Mouse (Mus musculus) midbrain, embryonic 12.5 days (tissue): ENCODE measurements around the gene H2-DMa. TPM values are rescaled to one million over a fixed set of nuclear protein-coding genes. Genes with fewer than 3 reads are reported as not detected.

Experiments
- ATAC-seq: fragments of 200-750 bp; cut with Nextera tagmentation; 2 replicates; pipeline ENCODE4 v1.8.0; 2017; ENCODE audit warnings: low read depth, moderate TSS enrichment, moderate library complexity; ENCODE audit not compliant: low FRiP score
- H3K27ac ChIP-seq: fragments of 300-500 bp; sonication (generic); replicated peaks from 2 replicates; pipeline ENCODE4 v1.5.1; 2016; ENCODE audit warnings: mild to moderate bottlenecking
- H3K27me3 ChIP-seq: fragments of 300-500 bp; sonication (generic); 2 replicates; pipeline ENCODE4 v1.6.1; 2016; ENCODE audit warnings: mild to moderate bottlenecking
- H3K36me3 ChIP-seq: fragments of 300-500 bp; sonication (generic); 2 replicates; pipeline ENCODE4 v1.6.1; 2016
- H3K4me1 ChIP-seq: fragments of 300-500 bp; sonication (generic); 2 replicates; pipeline ENCODE4 v1.6.1; 2016
- H3K4me2 ChIP-seq: fragments of 300-500 bp; sonication (generic); replicated peaks from 2 replicates; pipeline ENCODE4 v1.6.1; 2016; ENCODE audit warnings: mild to moderate bottlenecking, moderate library complexity
- H3K4me3 ChIP-seq: fragments of 300-500 bp; sonication (generic); 2 replicates; pipeline ENCODE4 v1.5.1; 2016; ENCODE audit warnings: mild to moderate bottlenecking
- H3K9ac ChIP-seq: fragments of 300-500 bp; sonication (generic); replicated peaks from 2 replicates; pipeline ENCODE4 v1.6.1; 2016; ENCODE audit warnings: mild to moderate bottlenecking, moderate library complexity
- H3K9me3 ChIP-seq: fragments of 300-500 bp; sonication (generic); 2 replicates; pipeline ENCODE4 v1.6.1; 2016; ENCODE audit warnings: mild to moderate bottlenecking
- WGBS: fragments of 180-500 bp; shearing (Covaris S2); methylation state at CpG from one replicate; pipeline ENCODE4 v1.1.7; 2016; 5-methylcytosine and 5-hydroxymethylcytosine counted together
- polyA plus RNA-seq: library from polyadenylated mRNA; unstranded; fragments of >200 nt; fragmentation: Nextera tagmentation; extraction: Ambion mirVana; gene quantifications from 2 replicates; pipeline ENCODE4 v1.2.1, GENCODE M21; 2016

The H2-DMa gene
- polyA plus RNA-seq, 1 experiment from 2014 or later, result 9.8 TPM

- ATAC-seq, result no peak
- Histone ChIP-seq H3K36me3 (no peaks in the 10 kb centered on the region), H3K9ac (no peak overlapping the region), H3K27ac (no peak overlapping the region), H3K9me3 (peaks cover 8% of the 10 kb centered on the region; the same call in 1 of the 2 replicates), H3K27me3 (peaks cover 20% of the 10 kb centered on the region; the same call in 1 of the 2 replicates), H3K4me1 (no peaks in the 10 kb centered on the region), H3K4me3 (no peak overlapping the region), H3K4me2 (no peak overlapping the region)
- WGBS, result 46% methylated on average over 13 of the region's 13 CpGs
These were observed 51.6 kb downstream of the H2-DMa start for GRCm38 (mm10) chr17:34170877-34171498.

DNA sequence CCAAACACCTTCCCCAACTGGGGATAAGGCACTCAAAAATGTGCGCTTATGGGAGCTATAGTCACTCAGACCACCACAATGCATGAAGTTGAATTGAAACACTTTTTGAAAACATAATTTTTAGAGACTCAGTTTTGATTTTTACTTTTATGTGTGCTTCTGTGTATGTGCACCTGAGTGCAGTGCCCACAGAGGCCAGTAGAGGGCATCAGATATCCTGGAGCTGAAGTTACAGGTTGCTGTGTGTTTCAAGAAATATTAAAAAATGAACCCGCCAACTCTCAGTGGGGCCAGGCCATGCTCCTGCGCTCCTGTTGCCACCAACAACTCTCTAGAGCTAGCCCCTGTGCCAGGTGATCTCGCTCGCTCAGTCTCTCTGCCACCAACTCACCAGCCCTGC, 53.2 kb downstream of the H2-DMa start:
- no peak overlapping the region for H3K9ac ChIP-seq
- H3K4me3 ChIP-seq, result no peak overlapping the region
- H3K36me3 ChIP-seq, result no peaks in the 10 kb centered on the region
- no peaks in the 10 kb centered on the region for H3K4me1 ChIP-seq
- peaks cover 20% of the 10 kb centered on the region; the same call in 1 of the 2 replicates for H3K27me3 ChIP-seq
- WGBS, result 93% methylated on average over 5 of the region's 5 CpGs
- no peak overlapping the region for H3K4me2 ChIP-seq
- H3K27ac ChIP-seq, result no peak overlapping the region
- no peak for ATAC-seq
- peaks cover 12% of the 10 kb centered on the region; the same call in 1 of the 2 replicates for H3K9me3 ChIP-seq

DNA sequence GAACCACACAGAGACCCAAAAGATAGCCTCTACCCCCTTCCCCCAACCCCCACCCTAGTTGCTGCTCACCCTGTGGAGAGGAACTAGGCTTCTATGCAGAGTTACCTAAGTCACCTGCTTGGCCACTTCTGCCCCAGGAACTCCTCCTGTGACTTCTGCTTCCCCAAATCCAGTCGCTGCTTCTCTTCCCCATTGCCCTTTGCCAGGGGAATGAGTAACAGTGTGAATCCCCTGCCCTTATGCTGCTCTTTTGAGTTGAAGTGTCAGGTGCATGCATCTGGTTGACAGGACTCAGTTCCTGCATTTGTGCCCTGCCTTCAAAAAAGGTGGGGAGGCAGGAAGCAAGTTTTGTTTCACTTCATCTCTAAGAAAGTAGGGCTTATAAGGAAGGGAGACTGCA, 54.7 kb downstream of the H2-DMa start:
- Histone ChIP-seq H3K4me3 (no peak overlapping the region), H3K27ac (no peak overlapping the region), H3K4me2 (no peak overlapping the region), H3K27me3 (peaks cover 14% of the 10 kb centered on the region; the same call in 1 of the 2 replicates), H3K4me1 (no peaks in the 10 kb centered on the region), H3K9ac (no peak overlapping the region), H3K9me3 (peaks cover 14% of the 10 kb centered on the region; the same call in 1 of the 2 replicates), H3K36me3 (no peaks in the 10 kb centered on the region)
- no peak for ATAC-seq
- WGBS, result 73% methylated on average over 1 of the region's 1 CpGs

- 64% methylated on average over 4 of the region's 4 CpGs for WGBS
- no peak for ATAC-seq
- Histone ChIP-seq H3K4me1 (no peaks in the 10 kb centered on the region), H3K9me3 (peaks cover 13% of the 10 kb centered on the region; the same call in 1 of the 2 replicates), H3K4me2 (no peak overlapping the region), H3K27ac (no peak overlapping the region), H3K4me3 (no peak overlapping the region), H3K36me3 (no peaks in the 10 kb centered on the region), H3K27me3 (peaks cover 13% of the 10 kb centered on the region; the same call in 1 of the 2 replicates), H3K9ac (no peak overlapping the region)
These were observed 57.8 kb downstream of the H2-DMa start for GRCm38 (mm10) chr17:34177179-34177578.

DNA sequence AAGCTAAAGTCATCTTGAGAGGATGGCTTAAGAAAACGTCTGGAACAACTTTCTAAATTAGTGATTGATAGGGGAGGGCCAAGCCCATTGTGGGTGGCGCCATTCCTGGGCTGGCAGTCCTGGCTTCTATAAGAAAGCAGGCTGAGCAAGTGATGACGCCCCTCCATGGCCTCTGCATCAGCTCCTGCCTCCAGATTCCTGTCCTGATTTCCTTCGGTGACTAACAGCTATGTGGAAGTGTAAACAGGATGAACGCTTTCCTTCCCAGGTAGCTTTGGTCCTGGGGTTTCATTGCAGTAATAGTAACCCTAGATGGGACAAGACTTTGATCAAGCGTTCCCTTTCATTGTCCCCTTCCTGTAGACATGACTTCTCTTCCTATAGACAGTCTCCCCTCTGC, 59.7 kb downstream of the H2-DMa start:
- Histone ChIP-seq H3K27ac (no peak overlapping the region), H3K4me2 (no peak overlapping the region), H3K9me3 (0 out of 2 replicates have a peak, but pooled peaks cover 7% of the 10 kb centered on the region), H3K9ac (no peak overlapping the region), H3K4me1 (no peaks in the 10 kb centered on the region), H3K4me3 (no peak overlapping the region), H3K36me3 (no peaks in the 10 kb centered on the region), H3K27me3 (peaks cover 20% of the 10 kb centered on the region)
- no peak for ATAC-seq
- 76% methylated on average over 6 of the region's 6 CpGs for WGBS

DNA sequence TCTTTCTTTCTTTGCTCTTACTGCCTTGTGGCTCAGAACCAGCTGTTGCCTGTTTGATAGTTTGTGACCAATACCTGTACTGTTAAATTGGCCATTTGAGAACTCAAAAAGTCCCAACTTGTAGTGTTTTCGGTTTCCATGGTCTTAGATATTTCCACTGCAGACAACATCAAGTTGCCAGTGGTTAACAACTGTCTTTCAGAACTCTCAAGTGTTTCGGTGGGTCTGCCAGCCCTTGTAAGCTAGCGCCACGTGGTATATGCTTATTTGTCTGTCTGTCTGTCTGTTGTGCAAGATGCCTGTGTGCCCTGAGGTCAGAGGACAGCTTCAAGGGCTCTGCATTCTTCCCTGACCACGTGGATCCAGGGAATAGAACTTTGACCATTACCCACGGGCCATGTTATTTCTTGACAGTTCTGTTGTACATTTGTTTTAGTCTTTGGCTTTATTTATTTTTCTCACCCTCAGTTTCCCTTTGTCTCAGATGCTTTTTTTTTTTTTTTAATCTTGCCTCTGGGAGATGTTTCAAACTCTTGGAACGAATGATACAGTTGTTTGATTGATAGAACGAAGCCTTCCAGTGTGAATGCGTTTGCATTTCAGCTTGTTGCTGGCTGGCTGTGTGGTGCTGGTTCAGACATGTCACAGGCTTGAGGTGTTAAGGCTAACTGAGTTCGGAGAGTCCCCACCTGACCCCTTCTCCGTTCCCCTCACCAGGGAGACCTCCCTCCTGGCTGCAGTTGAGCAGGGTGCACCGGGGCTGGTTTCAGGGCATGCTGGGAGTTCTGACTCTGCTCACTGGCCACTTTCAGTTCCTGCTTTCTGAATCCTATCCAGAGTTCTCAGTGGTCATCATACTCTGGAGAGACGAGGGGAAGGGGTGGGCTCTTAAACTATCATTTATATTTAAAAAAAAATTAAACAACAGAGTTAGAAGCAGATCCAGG, 60.8 kb downstream of the H2-DMa start:
- 0 out of 2 replicates have a peak, but pooled peaks cover 7% of the 10 kb centered on the region for H3K9me3 ChIP-seq
- no peak overlapping the region for H3K4me3 ChIP-seq
- peaks cover 21% of the 10 kb centered on the region for H3K27me3 ChIP-seq
- no peak overlapping the region for H3K27ac ChIP-seq
- no peak for ATAC-seq
- WGBS, result 77% methylated on average over 13 of the region's 13 CpGs
- no peak overlapping the region for H3K4me2 ChIP-seq
- H3K9ac ChIP-seq, result no peak overlapping the region
- no peaks in the 10 kb centered on the region for H3K4me1 ChIP-seq
- no peaks in the 10 kb centered on the region for H3K36me3 ChIP-seq

- Histone ChIP-seq H3K9me3 (no peaks in the 10 kb centered on the region), H3K4me3 (no peak overlapping the region), H3K4me2 (no peak overlapping the region), H3K4me1 (peaks cover 16% of the 10 kb centered on the region), H3K27me3 (peaks cover 55% of the 10 kb centered on the region), H3K27ac (no peak overlapping the region), H3K36me3 (no peaks in the 10 kb centered on the region), H3K9ac (no peak overlapping the region)
- ATAC-seq, result no peak
- WGBS, result 82% methylated on average over 15 of the region's 15 CpGs
These were observed 64.4 kb downstream of the H2-DMa start for GRCm38 (mm10) chr17:34183564-34184219.

DNA sequence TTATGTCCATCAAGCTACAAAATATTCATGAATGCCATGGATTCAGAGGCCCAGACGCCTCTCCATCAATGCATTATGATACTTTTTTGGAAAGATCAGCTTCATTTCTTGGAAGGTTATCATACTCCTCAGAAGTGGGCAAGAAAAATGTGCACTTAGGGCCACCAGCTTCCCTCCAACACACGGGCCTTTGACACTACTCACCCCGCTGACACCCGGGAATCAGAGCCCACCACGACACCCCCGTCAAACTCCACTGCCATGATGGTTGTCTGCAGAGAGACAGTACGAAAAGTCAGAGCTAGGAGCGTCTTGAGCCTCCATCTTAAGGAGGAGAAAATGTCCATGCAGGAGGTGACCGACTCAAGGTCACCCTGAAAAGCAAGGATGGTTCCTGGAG, 66.2 kb downstream of the H2-DMa start:
- H3K9me3 ChIP-seq, result no peaks in the 10 kb centered on the region
- no peak overlapping the region for H3K4me3 ChIP-seq
- no peaks in the 10 kb centered on the region for H3K36me3 ChIP-seq
- WGBS, result 89% methylated on average over 9 of the region's 9 CpGs
- H3K9ac ChIP-seq, result no peak overlapping the region
- H3K27ac ChIP-seq, result no peak overlapping the region
- H3K4me1 ChIP-seq, result peaks cover 16% of the 10 kb centered on the region
- H3K27me3 ChIP-seq, result peaks cover 69% of the 10 kb centered on the region
- ATAC-seq, result no peak
- no peak overlapping the region for H3K4me2 ChIP-seq

DNA sequence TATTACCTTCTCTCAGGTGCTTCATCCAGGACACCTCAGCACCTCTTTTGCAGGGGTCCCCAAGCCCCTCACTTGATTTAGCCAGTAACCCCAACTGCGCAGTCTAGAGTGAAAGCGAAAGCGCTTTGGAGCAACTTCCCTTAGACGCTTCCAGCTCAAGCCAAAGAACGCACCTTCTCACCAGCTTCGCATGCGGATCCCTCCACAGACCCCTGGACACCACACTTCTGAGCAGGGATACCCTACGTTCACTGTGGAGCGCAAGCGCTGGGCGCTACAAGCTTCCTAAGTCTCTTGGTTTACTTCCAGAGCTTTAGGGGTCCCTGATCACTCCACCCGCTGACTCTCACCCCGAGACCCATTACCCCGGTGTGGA, 67.5 kb downstream of the H2-DMa start:
- H3K9ac ChIP-seq, result 0 out of 2 replicates have a peak overlapping the region, but pooled peaks have one; percentile 25
- ATAC-seq, result no peak
- 3% methylated on average over 14 of the region's 14 CpGs for WGBS

DNA sequence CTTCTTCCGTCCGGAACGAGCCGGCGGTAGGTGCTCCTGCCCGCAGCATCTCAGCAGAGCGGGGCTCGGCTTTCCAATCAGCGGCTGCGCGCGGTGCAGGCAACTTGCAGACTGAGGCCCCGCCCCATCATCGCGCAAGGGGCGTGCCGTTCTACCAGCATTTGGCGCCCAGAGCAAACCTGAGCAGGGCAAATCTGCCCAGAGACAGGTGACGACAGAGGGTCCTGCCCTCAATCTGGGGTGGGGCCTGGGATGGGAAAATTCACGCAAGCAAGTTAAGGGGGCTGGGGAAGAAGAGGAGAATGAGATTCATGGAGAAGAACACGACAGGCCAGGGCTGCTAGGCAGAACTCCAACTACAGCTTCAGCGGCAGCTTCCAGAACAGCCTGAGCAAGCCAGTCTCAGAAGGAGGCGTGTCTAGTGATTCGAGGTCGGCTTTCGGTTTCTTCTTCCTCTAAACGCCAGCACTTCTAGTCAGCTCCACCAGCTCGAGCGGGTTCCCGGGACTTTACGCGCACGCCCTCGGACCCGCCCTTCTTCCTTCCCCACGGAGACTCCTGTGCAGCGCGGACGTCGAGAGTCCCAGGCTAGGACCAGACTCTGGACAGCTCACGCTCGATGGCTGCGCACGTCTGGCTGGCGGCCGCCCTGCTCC, 68.0 kb downstream of the H2-DMa start, which contains the start of the genes Tap1 and Psmb9:
Tap1 (plus strand) TSS at position 293 of the 656 bp plus-strand sequence.
Psmb9 (minus strand) TSS at position 504 of the 656 bp plus-strand sequence.
- Histone ChIP-seq H3K4me1 (peaks cover 16% of the 10 kb centered on the region), H3K4me2 (peak within 1 kb of the TSS; percentile 69), H3K4me3 (peak within 1 kb of the TSS; percentile 39), H3K36me3 (no peaks in the 10 kb centered on the region), H3K9me3 (no peaks in the 10 kb centered on the region), H3K9ac (peak within 1 kb of the TSS; percentile 25; the same call in 1 of the 2 replicates), H3K27ac (no peak within 1 kb of the TSS), H3K27me3 (peaks cover 88% of the 10 kb centered on the region)
- under 1% methylated on average over 46 of the region's 46 CpGs for whole genome bisulfite sequencing
- peak; percentile 90 for ATAC-seq

More for the DNA sequence above, 67.5 kb downstream of the H2-DMa start:
- H3K27ac ChIP-seq, result no peak overlapping the region
- no peaks in the 10 kb centered on the region for H3K9me3 ChIP-seq
- no peaks in the 10 kb centered on the region for H3K36me3 ChIP-seq
- peak overlapping the region; percentile 39 for H3K4me3 ChIP-seq
- peak overlapping the region; percentile 69 for H3K4me2 ChIP-seq
- H3K27me3 ChIP-seq, result peaks cover 82% of the 10 kb centered on the region
- peaks cover 16% of the 10 kb centered on the region for H3K4me1 ChIP-seq

DNA sequence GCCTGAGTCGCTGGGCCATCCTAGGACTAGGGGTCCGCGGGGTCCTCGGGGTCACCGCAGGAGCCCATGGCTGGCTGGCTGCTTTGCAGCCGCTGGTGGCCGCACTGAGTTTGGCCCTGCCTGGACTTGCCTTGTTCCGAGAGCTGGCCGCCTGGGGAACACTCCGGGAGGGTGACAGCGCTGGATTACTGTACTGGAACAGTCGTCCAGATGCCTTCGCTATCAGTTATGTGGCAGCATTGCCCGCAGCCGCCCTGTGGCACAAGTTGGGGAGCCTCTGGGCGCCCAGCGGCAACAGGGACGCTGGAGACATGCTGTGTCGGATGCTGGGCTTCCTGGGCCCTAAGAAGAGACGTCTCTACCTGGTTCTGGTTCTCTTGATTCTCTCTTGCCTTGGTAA, 68.7 kb downstream of the H2-DMa start:
- Histone ChIP-seq H3K9me3 (no peaks in the 10 kb centered on the region), H3K9ac (peak overlapping the region; percentile 20; the same call in 1 of the 2 replicates), H3K36me3 (no peaks in the 10 kb centered on the region), H3K4me2 (peak overlapping the region; percentile 69), H3K27ac (no peak overlapping the region), H3K27me3 (peaks cover 94% of the 10 kb centered on the region), H3K4me1 (peaks cover 16% of the 10 kb centered on the region), H3K4me3 (peak overlapping the region; percentile 39)
- ATAC-seq, result no peak
- 4% methylated on average over 20 of the region's 20 CpGs for WGBS
